Mouse (Mus musculus): ENCODE measurements around the gene Glis1. TPM values are rescaled to one million over a fixed set of nuclear protein-coding genes. Genes with fewer than 3 reads are reported as not detected.

Gene Glis1
- polyA plus RNA-seq, 1 experiment from 2014 or later = 2.4 TPM

GRCm38 (mm10) chr4:107453141-107453984 lies 19.0 kb downstream of the Glis1 start:
- Histone ChIP-seq H3K4me1 (peaks cover 12% of the 10 kb centered on the region; the same call in 1 of the 2 replicates), H3K9ac (replicated peaks) (no peak overlapping the region), H3K4me2 (replicated peaks) (no peak overlapping the region), H3K9me3 (no peaks in the 10 kb centered on the region), H3K4me3 (no peak overlapping the region), H3K27me3 (peaks cover 6% of the 10 kb centered on the region; the same call in 1 of the 2 replicates), H3K36me3 (no peaks in the 10 kb centered on the region), H3K27ac (replicated peaks) (no peak overlapping the region)
- 63% methylated on average over 16 of the region's 16 CpGs for WGBS
- peak; percentile 76 for ATAC-seq (ENCODE audit: low FRiP score, low read depth)

DNA sequence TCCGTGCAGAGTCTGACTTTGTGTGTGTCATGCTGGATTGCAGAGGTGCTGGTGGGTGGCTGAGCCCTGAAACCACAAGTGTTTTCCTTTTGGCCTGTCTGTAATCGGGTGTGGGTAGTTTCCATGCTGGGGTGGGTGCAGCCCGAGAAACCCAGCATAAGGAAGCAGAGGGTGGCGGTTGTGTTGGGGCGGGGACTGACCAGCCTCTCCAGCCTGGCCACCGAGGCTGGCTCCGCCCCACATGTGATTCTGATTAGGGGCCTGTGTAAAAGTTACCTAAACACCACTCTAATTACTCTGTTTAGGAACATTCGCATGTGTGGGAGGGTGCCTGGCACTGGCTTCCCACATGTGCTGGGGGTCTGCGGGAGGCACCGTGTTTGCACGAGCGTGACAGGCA lies 23.2 kb downstream of the Glis1 start:
- no peaks in the 10 kb centered on the region for H3K27me3 ChIP-seq
- 67% methylated on average over 12 of the region's 12 CpGs for WGBS
- H3K36me3 ChIP-seq = no peaks in the 10 kb centered on the region
- no peak for ATAC-seq (ENCODE audit: low FRiP score, low read depth)
- no peaks in the 10 kb centered on the region for H3K9me3 ChIP-seq
- H3K4me1 ChIP-seq = peaks cover 12% of the 10 kb centered on the region; the same call in 1 of the 2 replicates
- H3K4me2 ChIP-seq (replicated peaks) = no peak overlapping the region
- no peak overlapping the region for H3K9ac ChIP-seq (replicated peaks)
- no peak overlapping the region for H3K4me3 ChIP-seq
- H3K27ac ChIP-seq (replicated peaks) = no peak overlapping the region

DNA sequence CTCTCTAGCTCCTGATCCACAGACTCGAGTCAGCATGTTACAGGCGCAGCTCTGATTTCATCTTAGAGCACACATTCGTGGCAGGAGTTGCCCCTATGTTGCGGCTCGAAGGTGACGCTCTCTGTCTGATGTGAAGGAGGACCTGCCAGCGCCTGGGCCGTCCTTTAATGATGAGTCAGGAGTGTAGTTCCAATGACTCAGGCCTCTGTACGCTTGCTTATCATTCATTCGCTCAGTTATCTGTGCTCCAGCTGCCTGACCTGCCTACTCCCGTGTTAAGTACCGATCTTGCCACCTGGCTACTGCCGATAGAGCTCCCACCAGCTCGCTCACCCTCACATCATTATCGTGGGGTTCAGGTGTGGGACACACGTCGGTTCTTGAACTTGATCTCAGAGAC lies 24.5 kb downstream of the Glis1 start:
- no peaks in the 10 kb centered on the region for H3K36me3 ChIP-seq
- 88% methylated on average over 17 of the region's 17 CpGs for WGBS
- no peak overlapping the region for H3K9ac ChIP-seq (replicated peaks)
- H3K27me3 ChIP-seq = no peaks in the 10 kb centered on the region
- H3K4me2 ChIP-seq (replicated peaks) = no peak overlapping the region
- no peak overlapping the region for H3K27ac ChIP-seq (replicated peaks)
- peaks cover 12% of the 10 kb centered on the region; the same call in 1 of the 2 replicates for H3K4me1 ChIP-seq
- H3K4me3 ChIP-seq = no peak overlapping the region
- ATAC-seq (ENCODE audit: low FRiP score, low read depth) = no peak
- no peaks in the 10 kb centered on the region for H3K9me3 ChIP-seq

- no peak overlapping the region for H3K4me3 ChIP-seq
- no peaks in the 10 kb centered on the region for H3K27me3 ChIP-seq
- H3K36me3 ChIP-seq = no peaks in the 10 kb centered on the region
- H3K4me1 ChIP-seq = peaks cover 12% of the 10 kb centered on the region; the same call in 1 of the 2 replicates
- WGBS = 88% methylated on average over 2 of the region's 2 CpGs
- H3K4me2 ChIP-seq (replicated peaks) = no peak overlapping the region
- H3K9me3 ChIP-seq = no peaks in the 10 kb centered on the region
- no peak overlapping the region for H3K27ac ChIP-seq (replicated peaks)
- ATAC-seq (ENCODE audit: low FRiP score, low read depth) = no peak
- no peak overlapping the region for H3K9ac ChIP-seq (replicated peaks)
Observed at GRCm38 (mm10) chr4:107459461-107459860, 25.1 kb downstream of the Glis1 start.

DNA sequence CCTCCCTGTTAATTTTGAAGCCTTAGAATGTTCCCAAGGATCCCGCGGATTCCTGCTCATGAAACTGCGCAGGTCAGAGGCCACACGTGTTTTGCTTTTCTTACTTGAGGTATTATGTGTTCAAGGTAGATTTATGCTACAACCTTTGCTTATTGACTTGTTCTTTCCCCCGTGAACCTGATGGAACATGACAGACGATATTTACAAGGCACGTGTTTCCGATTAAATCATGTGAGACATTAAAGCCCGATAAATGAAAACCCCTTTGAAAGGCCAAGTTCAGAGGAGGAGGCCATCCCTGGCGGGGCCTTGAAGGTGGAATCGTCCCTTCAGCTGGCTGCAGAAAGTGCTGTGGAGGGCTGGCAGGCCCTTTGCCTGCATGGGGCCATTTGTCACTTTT lies 26.1 kb downstream of the Glis1 start:
- 85% methylated on average over 11 of the region's 11 CpGs for WGBS
- H3K4me3 ChIP-seq = no peak overlapping the region
- no peak overlapping the region for H3K27ac ChIP-seq (replicated peaks)
- H3K4me2 ChIP-seq (replicated peaks) = no peak overlapping the region
- H3K36me3 ChIP-seq = no peaks in the 10 kb centered on the region
- peaks cover 12% of the 10 kb centered on the region; the same call in 1 of the 2 replicates for H3K4me1 ChIP-seq
- no peak overlapping the region for H3K9ac ChIP-seq (replicated peaks)
- ATAC-seq (ENCODE audit: low FRiP score, low read depth) = no peak
- no peaks in the 10 kb centered on the region for H3K9me3 ChIP-seq
- no peaks in the 10 kb centered on the region for H3K27me3 ChIP-seq

- Histone ChIP-seq H3K9me3 (no peaks in the 10 kb centered on the region), H3K4me1 (no peaks in the 10 kb centered on the region), H3K4me3 (no peak overlapping the region), H3K36me3 (no peaks in the 10 kb centered on the region), H3K27ac (replicated peaks) (no peak overlapping the region), H3K4me2 (replicated peaks) (no peak overlapping the region), H3K9ac (replicated peaks) (no peak overlapping the region), H3K27me3 (no peaks in the 10 kb centered on the region)
- 78% methylated on average over 7 of the region's 7 CpGs for WGBS
- ATAC-seq (ENCODE audit: low FRiP score, low read depth) = no peak
Observed at GRCm38 (mm10) chr4:107467831-107468230, 33.4 kb downstream of the Glis1 start.

DNA sequence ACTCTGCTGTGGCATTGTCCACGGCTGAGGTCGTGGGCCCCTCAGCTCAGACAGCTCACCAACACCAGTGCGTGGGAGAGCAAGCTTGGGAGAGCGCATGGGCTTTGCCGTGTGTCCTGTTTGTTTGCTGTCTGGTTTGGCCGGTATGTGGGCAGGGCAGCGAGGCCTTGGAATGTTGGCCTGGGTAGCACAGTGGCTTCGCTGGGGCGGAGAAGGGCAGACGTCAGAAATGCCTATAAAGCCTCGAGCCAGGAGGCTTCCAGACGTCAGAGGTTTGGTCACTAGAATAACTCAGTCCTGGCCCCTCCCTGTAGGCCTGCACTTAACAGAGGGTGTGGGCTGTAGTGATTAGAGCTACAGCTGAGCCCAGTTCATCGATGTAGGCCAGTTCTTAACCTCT lies 33.9 kb downstream of the Glis1 start:
- Histone ChIP-seq H3K27me3 (no peaks in the 10 kb centered on the region), H3K36me3 (no peaks in the 10 kb centered on the region), H3K27ac (replicated peaks) (no peak overlapping the region), H3K9me3 (no peaks in the 10 kb centered on the region), H3K4me1 (no peaks in the 10 kb centered on the region), H3K4me2 (replicated peaks) (no peak overlapping the region), H3K4me3 (no peak overlapping the region), H3K9ac (replicated peaks) (no peak overlapping the region)
- no peak for ATAC-seq (ENCODE audit: low FRiP score, low read depth)
- 67% methylated on average over 13 of the region's 13 CpGs for WGBS

- Histone ChIP-seq H3K9me3 (no peaks in the 10 kb centered on the region), H3K4me2 (replicated peaks) (no peak overlapping the region), H3K27me3 (no peaks in the 10 kb centered on the region), H3K36me3 (no peaks in the 10 kb centered on the region), H3K9ac (replicated peaks) (no peak overlapping the region), H3K4me1 (no peaks in the 10 kb centered on the region), H3K27ac (replicated peaks) (no peak overlapping the region), H3K4me3 (no peak overlapping the region)
- no peak for ATAC-seq (ENCODE audit: low FRiP score, low read depth)
- 78% methylated on average over 11 of the region's 11 CpGs for WGBS
Observed at GRCm38 (mm10) chr4:107468768-107469167, 34.4 kb downstream of the Glis1 start.

DNA sequence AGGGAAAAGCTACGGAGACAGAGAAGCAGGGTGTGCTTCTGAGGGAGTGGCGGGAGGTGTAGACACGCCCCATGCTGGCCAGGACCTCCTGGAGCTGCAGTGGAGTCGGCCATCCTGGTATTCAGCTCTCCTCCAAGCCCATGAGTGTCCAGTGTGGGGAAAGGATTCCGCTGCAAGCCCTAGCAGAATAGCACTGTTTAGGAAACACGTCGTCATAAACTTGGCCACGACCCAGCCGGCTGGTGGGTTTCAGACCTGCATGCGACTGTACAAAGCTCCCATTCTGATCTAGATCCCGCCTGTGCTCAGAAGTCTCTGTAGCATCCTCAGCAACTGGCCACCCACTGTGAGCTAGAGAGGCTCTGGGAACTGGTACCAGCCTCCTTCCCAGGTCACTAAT lies 41.9 kb downstream of the Glis1 start:
- no peaks in the 10 kb centered on the region for H3K36me3 ChIP-seq
- WGBS = 71% methylated on average over 11 of the region's 11 CpGs
- no peaks in the 10 kb centered on the region for H3K9me3 ChIP-seq
- no peak overlapping the region for H3K4me3 ChIP-seq
- no peak overlapping the region for H3K27ac ChIP-seq (replicated peaks)
- no peak overlapping the region for H3K4me2 ChIP-seq (replicated peaks)
- peaks cover 5% of the 10 kb centered on the region; the same call in 1 of the 2 replicates for H3K27me3 ChIP-seq
- ATAC-seq (ENCODE audit: low FRiP score, low read depth) = no peak
- 0 out of 2 replicates have a peak, but pooled peaks cover 4% of the 10 kb centered on the region for H3K4me1 ChIP-seq
- H3K9ac ChIP-seq (replicated peaks) = no peak overlapping the region

DNA sequence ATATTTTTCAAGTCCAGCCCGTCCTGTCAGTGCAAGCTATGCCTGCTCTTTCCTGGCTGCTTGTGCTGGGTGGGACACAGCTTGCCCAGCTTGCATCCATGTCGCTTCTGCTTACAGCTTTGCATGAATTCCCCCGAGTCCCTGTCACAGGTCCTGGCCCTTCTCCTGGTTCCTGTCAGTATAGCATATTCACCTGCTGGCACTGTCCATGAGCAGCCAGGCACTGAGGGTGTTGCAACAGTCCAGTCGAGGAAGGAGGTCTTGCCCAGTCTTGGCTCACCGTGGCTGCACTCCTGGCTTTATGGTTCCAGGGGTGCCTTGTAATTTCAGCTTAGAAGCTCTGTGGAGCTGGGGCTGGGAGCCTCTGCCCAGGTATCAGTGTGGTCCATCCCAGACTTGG lies 44.6 kb downstream of the Glis1 start:
- Histone ChIP-seq H3K4me3 (no peak overlapping the region), H3K27me3 (peaks cover 5% of the 10 kb centered on the region; the same call in 1 of the 2 replicates), H3K36me3 (no peaks in the 10 kb centered on the region), H3K4me1 (0 out of 2 replicates have a peak, but pooled peaks cover 4% of the 10 kb centered on the region), H3K4me2 (replicated peaks) (no peak overlapping the region), H3K9me3 (no peaks in the 10 kb centered on the region), H3K27ac (replicated peaks) (no peak overlapping the region), H3K9ac (replicated peaks) (no peak overlapping the region)
- no peak for ATAC-seq (ENCODE audit: low FRiP score, low read depth)
- 82% methylated on average over 5 of the region's 5 CpGs for WGBS

DNA sequence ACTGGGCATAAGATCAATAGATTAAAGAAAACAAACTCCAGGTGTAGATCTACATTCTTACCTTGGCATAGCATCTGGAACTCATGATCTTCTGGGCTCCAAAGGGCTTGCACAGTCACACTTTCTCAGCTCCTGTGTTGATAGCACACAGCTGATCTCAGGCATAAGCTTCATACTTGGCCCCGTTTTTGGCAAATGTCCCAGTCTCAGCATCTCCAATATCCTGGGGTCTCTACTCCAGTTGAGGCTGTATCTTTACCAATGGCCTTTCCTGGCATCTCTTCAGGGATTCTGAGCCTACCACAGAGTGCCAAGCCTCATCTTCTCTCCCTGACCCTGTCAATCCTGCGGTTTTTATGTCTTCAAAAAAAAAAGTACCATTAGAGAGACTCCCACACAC lies 48.1 kb downstream of the Glis1 start:
- peaks cover 4% of the 10 kb centered on the region; the same call in 1 of the 2 replicates for H3K27me3 ChIP-seq
- no peaks in the 10 kb centered on the region for H3K9me3 ChIP-seq
- ATAC-seq (ENCODE audit: low FRiP score, low read depth) = no peak
- WGBS = 77% methylated on average over 2 of the region's 2 CpGs
- no peaks in the 10 kb centered on the region for H3K36me3 ChIP-seq
- H3K27ac ChIP-seq (replicated peaks) = no peak overlapping the region
- H3K9ac ChIP-seq (replicated peaks) = no peak overlapping the region
- H3K4me1 ChIP-seq = 0 out of 2 replicates have a peak, but pooled peaks cover 4% of the 10 kb centered on the region
- no peak overlapping the region for H3K4me2 ChIP-seq (replicated peaks)
- no peak overlapping the region for H3K4me3 ChIP-seq

DNA sequence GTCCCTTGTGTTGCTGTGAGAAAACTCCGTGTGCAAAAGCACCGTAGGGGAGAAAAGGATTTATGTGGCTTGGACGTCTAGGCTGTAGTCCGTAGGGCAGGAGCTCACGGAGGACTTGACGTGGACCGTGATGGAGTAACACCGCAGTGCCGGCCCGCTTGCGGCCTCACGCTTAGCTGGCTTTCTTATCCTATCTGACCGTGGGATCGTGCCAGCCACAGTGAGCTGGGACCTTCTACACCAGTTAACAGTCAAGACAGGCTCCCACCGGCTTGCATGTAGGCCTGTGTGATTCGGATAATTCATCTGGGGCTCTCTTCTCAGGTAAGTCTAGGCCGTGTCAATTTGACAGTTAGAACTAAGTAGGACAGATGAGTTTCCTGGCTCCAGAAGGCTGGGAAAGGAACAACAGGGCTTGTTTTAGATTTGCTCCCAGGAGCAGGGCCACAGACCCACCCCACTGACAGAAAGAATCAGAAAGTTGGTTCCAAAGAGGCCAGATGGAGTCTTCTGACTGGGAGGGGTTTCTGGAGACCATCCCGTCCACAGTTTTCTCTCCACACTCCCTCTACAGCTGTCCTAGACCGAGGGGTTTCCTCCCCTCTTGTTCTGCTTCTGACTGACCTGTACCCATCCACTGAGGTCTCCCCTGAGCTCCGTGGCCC lies 49.3 kb downstream of the Glis1 start:
- ATAC-seq (ENCODE audit: low FRiP score, low read depth) = no peak
- Histone ChIP-seq H3K27ac (replicated peaks) (no peak overlapping the region), H3K27me3 (no peaks in the 10 kb centered on the region), H3K4me2 (replicated peaks) (no peak overlapping the region), H3K4me3 (no peak overlapping the region), H3K9me3 (no peaks in the 10 kb centered on the region), H3K9ac (replicated peaks) (no peak overlapping the region), H3K36me3 (no peaks in the 10 kb centered on the region), H3K4me1 (0 out of 2 replicates have a peak, but pooled peaks cover 2% of the 10 kb centered on the region)
- 94% methylated on average over 20 of the region's 20 CpGs for WGBS

All from midbrain, embryonic 12.5 days (tissue).